Mouse (Mus musculus) MN1 (cell line): ENCODE results near the gene Atrnl1.
"Not testable (repeated sequence)": the region's sequence is repeated elsewhere in the genome, so short reads cannot be mapped to it uniquely, and the experiment has no call there.

Experiments
- DNase-seq: peaks from one replicate; pipeline ENCODE4 v3.0.0-alpha.2; 2016; ENCODE audit warnings: low spot score

The Atrnl1 gene

DNA sequence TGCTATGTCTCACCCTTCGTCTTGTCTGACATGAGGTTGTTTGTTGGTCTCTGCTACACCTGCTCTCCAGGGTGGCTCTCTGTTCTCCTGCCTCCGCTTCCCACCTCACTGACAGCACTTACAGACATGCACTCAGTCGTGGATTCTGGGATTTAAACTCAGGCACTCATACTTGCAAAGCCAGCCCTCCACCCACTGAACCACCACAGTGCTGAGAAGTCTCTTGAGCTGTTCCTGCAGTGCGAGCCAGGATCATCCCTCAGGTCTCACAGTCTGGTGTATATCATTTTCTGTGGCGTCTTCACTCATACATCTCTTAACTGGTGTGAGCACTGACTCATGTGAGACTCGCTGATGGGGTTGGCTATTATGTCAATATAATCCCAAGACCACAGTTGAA is 353.0 kb downstream of the Atrnl1 start:
- no peak for DNase-seq

DNA sequence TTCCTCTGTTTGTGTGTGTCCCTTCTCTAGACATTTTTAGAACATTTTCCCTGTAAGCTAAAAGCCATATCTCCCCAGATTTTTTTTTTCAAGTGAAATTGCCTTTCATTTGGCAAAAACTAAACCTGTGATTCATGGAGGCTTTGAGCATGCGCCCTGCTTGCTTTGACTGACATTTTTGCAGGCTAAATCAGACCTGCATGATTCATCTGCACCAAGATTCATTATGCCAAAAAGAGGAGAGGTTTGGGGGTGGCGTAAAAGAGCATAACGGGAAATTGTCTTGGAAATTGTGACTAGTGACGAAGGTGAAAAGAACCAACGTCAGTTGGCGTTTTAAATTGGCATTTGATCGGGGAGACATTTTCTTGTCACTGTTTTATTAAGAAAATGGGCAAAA is 358.9 kb downstream of the Atrnl1 start:
- DNase-seq: no peak

DNA sequence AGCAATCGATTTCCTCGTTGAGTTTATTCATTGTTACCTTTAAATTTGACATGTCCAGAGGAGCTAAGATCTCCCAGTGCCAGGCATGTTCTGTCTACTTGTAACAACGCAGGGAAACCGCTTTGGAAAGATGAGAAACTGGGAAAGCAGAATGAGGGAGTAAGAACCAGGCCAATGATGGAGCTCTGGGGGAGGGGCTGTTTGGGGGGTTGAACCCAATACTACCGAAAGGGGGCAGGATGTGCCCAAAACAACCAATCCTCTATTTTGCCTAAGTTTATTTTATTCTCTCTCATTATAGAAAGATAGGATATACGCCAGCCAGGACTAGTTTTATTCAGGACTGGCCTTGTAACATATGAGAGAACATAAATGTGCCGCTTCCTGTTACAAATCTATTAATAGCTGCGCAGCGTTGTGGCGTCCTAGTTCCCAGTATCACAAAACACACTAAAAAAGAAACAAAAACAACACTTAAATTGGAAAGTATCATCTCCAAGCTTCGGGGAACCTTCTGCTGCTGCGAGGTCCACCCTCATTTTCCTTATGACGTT is 359.6 kb downstream of the Atrnl1 start:
- no peak for DNase-seq

DNA sequence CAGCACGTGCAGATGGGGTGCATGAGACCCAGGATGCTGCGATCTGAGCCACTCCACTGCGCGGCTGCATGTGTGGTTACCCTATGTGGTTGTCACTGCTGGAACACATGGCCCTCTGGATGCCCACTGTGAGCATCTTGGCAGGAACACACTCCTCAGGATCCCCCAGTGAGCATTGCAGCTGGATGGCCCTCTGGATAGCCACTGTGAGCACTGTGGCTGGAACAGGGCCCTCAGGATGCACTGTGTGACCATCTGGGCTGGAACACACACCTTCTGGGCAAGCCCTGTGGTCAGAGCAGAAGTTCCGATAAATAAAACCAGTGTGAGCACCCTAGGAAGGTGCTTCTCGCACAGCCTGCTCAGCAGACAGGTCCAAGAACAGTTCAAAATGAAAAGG is 364.4 kb downstream of the Atrnl1 start:
- no peak for DNase-seq

DNA sequence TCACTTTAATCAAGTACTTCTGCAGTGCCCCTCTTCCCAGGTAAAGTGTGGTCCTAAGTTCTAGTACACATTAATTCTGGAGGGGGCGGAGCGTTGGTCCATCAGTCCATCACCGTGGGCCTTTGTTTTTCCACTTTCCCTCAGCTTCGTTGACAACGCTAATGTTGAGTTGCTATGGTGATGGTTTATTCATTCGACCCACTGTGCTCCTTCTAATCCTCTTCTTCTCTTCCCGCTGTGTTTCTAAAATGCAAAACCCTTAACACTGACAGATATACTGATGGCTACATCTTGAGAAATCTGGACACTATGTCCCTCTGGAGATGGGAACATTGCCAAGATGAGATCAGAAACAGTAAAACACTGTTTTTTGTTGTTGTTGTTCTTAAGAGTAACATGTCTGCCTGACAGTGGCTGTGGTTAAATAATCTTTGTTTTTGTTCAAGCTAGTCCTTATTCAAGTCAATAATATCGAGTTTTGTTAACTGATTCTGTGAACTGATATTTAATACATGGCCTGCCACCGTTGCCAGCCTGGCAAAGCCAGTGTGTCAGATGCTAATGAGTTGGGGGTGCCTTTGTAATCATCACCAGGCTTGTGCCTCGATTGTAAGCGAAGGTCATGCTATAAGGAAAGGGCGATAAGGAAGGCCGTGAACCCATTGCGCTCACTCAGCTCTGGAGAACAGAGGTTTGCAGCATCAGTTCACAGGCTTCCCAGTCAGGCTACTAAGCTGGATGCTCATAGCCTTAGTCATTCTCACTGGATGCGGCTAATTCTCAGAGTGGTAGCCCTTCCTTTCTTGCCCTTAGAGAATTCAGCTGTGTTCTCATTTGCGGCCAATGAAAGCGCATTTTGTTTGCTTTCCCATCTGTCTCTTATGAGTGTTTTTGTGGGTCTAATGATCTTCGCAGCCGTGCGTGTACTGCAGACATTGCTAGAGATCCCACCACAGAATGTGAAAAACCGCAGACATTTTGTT is 375.4 kb downstream of the Atrnl1 start:
- no peak for DNase-seq

DNA sequence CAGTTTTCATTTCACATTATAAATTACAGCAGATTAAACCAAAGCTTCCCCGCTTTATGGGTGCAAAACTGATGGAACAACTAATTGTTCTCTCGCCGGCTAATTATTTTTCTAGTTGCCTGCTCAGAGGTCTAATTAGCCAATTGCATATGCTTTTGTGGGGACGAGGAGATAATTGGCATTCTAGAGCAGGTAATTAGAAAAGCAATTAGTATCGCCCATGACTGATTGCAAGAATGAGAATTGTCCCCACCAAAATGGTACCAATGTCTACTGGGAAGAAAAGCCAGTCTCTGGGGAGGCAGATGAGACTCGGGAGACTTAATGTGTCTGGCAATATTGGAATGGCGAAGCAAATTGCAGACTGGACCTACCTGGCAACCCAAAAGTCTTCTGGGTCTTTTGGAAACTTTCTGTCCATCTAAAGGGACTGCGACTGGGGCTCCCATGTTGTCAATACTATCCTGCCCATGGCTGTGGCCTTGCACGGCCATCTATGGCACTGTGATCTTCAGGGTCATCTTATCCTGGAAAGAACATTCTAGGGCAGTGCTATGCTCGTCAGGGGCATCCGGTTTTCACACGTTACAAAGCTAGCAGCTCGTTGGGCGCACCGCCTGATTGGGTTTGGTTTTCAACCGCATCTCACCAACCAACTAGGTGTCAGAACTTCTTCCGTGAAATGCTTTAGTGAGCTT is 377.0 kb downstream of the Atrnl1 start:
- DNase-seq: no peak

DNA sequence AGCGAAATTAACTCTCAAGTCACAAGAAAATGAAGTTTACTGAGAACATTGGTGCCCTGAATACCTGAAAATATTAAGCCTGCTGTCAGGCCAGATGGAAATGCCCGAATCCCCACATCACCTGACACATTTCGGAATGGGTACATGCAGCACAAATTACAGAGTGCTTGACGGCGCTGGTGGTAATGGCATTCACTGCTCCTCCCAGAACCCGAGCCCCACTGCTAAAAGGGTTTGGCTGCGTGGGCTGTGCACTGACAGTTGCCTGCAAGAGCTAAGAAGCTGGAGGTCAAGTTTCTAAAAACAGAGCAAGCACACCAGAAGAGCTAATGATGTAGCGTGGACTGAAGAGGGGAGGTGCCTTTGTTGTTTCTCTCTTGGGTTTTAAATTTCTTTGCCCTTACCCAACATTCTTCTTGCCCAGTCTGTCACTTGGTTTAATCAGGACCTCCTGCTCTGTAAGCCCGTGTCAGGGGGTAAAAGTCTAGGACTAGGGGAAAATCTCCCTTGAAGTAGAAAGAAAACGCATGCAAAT is 377.8 kb downstream of the Atrnl1 start:
- DNase-seq: no peak

DNA sequence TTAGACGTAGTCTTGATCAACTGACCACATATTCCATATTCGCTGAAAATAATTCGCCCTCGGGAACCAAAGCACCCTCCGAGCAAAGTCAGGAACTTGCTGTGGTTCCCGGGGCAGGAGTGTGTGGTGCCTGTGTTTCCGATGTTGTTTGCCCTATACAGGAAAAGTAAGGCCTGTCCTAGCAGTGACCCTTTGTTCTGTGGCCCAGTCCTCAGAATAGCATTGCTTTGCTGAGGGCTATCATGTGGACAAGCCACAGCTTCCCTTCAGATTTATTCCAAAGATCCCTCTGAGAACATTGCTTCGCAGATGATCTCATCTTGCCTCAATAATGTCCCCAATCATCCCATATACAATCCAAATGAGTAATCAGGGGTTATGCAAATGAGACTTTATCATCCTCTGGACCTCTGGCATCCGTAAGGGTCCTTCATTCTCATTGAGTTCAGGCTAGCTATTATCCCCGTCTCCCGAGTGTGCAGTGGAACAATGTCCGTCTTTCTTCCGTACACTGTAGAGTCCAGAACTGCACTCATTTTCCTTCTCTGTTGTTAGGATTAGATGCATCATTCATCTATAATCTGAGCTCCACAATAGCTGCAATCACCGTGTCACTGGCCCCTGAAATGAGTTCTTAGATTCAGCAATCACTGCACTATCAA is 380.4 kb downstream of the Atrnl1 start:
- DNase-seq: no peak

DNA sequence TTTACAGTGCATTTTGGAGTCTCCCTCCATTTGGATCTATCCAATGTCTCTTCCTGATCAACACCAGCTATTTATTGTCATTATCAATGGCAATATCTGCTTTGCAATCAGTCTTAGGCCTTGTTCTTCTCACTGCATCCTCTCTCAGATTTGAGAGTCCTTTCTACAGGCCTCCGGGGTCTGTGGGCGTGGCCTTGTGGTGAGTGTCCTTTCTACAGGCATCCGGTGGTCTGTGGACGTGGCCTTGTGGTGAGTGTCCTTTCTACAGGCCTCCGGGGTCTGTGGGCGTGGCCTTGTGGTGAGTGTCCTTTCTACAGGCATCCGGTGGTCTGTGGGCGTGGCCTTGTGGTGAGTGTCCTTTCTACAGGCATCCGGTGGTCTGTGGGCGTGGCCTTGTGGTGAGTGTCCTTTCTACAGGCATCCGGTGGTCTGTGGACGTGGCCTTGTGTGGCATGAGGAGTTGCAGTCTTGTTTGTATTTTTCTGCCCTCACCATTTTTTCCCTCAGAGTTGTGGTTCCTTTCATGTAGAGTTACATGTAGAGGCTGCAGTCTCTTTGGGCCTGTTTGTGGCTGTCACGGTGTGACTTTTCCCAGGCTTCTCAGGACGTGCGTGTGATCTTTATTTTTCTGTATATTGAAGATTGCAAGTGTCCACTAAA is 383.5 kb downstream of the Atrnl1 start:
- DNase-seq: not testable (repeated sequence)

DNA sequence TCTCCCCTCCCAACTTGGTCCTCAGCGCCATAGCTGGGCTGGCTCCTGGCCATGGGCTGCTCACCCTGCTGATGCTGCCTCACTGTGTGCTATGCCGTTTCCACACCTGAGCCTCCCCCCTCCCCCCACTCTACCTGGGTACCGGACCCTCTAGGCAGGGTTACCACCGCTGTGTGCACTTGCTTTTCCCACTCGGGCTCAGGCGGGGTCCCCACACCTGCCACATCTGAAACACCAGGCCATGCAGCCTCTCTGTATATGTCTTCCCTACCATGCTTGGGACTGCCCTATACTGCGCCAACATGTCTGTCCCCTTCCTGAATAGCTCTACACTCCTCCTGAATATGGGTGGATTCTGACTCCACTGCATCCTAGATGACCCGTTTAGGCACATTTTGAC is 384.2 kb downstream of the Atrnl1 start:
- DNase-seq: no peak

DNA sequence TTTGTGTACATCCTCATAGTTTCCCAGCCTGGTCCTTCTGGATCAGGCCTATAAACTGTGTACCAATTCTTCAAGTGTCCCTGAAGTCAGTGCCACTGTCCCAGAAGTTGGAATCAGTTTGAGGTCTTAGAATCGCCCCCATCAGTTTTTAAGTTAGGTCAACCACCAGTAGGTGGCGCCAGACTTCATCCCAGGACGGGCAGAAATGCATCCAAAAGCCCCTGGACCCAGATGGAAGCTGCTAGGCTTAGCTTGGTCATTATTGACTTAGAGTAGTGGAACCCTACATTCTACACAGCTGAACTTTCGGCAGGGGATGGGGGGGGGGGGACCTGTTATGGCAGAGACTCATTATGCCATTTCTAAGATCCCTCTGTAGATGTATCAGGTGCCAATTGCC is 387.1 kb downstream of the Atrnl1 start:
- peak; percentile 10 for DNase-seq

DNA sequence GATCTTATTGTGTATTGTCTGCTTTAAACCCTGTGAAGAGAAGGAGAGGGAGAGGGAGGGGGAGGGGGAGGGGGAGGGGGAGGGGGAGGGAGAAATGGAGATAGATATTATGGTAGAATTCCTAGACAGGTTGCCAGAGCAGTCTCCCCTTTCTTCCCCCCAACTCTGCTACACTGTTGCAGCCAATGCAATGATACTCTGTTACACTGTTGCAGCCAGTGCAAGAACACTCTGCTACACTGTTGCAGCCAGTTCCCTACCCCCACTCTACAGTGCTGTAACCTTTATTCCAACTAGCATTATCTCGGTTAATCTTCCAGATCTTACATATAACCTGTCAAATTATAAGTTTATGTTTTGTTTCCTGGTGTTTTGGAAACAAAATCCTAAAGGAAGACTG is 400.8 kb downstream of the Atrnl1 start:
- no peak for DNase-seq

DNA sequence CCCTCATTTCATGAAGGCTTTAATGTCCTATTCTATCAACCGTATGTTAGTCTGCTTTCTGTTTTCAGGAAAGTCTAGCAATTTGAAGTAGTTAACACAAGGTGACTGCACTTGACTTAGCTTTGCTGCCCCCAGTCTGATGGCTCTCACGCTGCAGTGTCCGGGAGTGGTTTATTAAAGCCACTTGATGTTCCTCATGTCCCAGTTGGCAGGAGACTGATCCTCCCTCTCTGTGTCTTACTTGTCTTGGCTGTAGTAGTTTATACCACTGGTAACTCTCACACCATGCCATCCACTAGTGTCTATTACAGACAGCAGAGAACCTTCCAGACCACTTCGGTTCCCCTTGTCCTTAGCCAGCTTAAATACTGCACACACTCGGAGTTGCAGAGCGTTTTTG is 404.9 kb downstream of the Atrnl1 start:
- DNase-seq: no peak

DNA sequence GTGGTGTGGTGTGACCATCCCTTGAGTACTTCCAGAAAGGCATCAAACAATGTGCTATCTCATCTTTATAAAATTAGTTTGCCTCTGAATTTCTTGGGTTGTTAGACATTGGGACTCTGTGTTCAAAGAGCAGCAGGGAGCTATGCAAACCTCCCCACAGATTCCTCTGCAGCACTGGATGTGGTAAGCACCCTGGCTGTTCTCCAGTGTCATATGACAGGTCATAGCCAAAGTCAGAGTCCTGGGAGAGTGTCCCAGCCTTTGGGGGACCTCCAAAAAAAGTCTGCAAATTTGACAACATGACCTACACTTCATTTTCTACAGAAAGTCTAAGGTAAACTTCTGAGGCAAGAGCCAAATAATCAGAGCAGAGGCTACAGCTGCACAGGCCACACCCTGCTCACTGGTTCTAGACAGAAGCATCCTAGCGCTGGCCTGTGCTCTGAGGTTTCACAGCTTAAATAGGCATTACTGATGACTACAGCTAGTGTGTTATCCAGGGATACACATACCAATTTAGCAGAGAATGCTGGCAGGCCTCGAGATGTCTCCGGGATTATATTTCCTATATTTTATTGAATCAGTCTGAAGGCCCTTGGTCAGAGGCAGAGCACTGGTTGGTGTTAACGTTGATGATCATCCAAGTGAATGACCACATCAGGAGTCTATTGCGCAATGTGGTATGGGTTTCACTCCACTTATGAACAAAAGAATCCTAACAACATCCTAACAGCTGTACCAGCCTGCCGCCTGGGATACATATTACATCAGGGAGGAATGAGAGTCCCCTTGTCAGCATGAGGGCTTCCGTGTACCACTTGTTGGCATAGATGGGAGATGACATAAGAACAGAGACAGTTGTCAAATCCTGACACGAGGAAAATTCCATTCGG is 406.0 kb downstream of the Atrnl1 start:
- DNase-seq: no peak

DNA sequence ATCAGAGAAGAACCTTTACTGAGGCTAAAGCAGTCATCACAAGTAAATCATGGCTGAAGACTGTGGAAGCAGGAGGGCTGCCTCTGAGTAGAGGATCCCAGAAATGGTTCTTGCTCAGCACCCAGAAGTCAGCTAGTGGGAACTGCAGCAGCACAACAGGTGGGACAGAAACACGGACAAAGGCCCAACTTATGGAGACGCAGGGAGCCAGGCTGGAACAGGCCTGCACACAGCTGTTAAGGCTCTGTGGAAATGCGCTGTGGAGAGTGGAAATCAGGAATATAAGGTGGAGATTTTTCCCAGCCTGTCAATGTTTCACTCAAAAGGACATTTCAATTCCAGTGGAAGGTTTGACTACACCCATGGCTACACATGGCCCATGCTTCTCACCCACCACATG is 406.6 kb downstream of the Atrnl1 start:
- no peak for DNase-seq

DNA sequence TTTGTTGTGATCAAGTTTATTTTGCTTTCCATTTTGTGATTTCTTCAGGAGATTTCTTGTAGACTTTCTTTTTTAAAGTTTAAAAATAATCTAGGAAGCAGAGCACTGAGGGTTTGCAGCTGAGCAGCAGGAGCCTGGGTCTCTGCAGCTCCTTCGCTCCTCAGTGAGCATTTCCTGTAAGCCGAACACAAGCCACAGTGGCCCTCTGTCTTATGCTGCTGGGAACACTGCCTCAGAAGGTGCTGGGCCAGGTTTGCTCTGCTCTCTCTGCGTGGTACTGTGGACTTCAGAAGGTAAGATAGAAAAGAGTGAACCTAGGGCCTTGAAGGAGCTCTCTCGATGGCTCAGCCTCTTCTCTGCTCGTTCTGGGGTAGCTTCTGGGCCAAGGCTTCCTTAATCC is 407.9 kb downstream of the Atrnl1 start:
- no peak for DNase-seq

DNA sequence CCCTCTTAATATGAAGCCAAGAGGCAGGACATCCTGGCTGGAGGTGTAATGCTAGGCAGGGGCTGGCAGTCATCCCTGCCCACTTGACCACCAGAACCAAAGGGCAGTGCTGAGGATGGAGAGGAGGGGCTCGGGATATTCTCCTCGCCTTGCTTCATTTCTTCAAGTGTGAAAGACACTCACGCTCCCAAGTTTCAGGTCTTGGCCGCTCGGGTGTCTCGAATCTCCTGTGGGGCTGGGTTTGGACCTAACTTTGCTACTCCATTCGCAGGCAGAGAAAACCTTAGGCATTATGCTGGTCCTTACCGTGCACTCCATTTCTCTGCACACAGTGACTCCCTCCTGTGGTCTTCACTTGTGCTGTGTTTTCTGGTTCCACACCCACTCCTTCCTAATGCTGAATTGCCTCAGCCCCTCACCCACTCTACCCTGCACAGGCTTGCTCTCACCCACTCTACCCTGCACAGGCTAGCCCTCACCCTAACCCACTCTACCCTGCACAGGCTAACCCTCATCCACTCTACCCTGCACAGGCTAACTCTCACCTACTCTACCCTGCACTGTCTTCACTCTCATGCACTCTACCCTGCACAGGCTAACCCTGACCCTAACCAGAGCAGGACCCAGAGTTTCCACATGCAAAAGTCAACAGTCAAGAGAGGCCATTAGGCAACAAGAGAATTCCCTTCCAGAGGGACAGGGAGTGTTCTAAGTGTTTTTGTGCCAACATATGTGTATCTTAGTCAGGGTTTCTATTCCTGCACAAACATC is 410.9 kb downstream of the Atrnl1 start:
- no peak for DNase-seq

DNA sequence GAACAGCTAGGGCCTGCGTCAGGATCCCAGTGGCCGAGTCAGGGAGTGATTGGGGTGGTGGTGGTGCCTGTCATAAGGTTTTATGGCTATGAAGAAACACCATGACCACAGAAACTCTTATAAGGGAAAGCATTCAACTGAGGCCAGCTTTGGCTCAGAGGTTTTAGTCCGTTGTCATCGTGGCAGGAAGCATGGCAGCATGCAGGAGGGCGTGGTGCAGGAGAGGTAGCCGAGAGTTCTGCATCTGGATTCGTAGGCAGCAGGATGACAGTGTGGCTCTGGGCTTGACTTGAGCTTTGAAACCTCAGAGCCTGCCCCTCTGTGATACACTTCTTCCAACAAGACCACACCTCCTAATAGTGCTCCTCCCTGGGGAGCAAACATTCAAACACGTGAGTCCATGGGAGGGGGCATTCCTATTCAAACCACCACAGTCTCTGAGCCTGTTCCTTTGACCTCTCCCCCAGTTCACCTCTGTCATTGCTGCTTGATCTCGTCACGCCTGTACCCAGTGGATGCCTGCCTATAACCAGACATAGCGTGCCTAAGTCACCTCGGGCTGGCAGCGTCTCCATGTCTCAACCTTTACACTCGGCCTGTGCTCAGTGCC is 412.5 kb downstream of the Atrnl1 start:
- no peak for DNase-seq

DNA sequence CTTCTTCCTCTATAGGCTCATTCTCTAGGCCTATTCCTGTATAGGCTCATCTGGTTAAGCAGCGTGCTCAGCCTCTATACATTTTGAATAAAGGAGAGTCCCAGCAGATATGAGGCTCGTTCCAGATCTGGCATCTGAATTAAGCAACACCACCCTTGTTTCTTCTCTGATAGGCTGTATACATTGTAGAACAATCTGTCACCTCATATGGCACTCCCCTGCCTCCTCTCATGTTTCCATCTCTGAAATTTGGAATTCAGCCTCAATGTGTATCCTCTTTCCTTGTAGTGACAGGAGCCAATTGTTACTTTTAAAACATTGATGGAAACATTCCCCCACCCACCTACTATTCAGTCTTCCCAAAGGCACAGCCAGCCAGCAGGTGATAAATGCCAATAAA is 414.2 kb downstream of the Atrnl1 start:
- no peak for DNase-seq
